Mouse (Mus musculus): ENCODE data around the gene Enpp3. TPM values are rescaled to one million over a fixed set of nuclear protein-coding genes. Genes with fewer than 3 reads are reported as not detected.
"Not testable (repeated sequence)": the region's sequence is repeated elsewhere in the genome, so short reads cannot be mapped to it uniquely, and the experiment has no call there.

Enpp3 gene
- polyA plus RNA-seq, 1 experiment from 2014 or later = 2.0 TPM

- Histone ChIP-seq H3K9me3 (no peaks in the 10 kb centered on the region), H3K27me3 (no peaks in the 10 kb centered on the region), H3K36me3 (no peaks in the 10 kb centered on the region), H3K27ac (no peak overlapping the region), H3K4me1 (peaks cover 6% of the 10 kb centered on the region), H3K4me3 (no peak overlapping the region), H3K4me2 (no peak overlapping the region), H3K9ac (no peak overlapping the region)
- no peak for ATAC-seq (ENCODE audit: borderline replicate concordance, extremely low read depth, low FRiP score, low TSS enrichment)
- WGBS = 57% methylated on average over 4 of the region's 4 CpGs
Observed at GRCm38 (mm10) chr10:24821990-24822676, 20.5 kb downstream of the Enpp3 start.

- Histone ChIP-seq H3K36me3 (no peaks in the 10 kb centered on the region), H3K4me2 (no peak overlapping the region), H3K9me3 (no peaks in the 10 kb centered on the region), H3K27ac (no peak overlapping the region), H3K9ac (no peak overlapping the region), H3K27me3 (no peaks in the 10 kb centered on the region), H3K4me1 (peaks cover 6% of the 10 kb centered on the region), H3K4me3 (no peak overlapping the region)
- 73% methylated on average over 3 of the region's 3 CpGs for WGBS
- no peak for ATAC-seq (ENCODE audit: borderline replicate concordance, extremely low read depth, low FRiP score, low TSS enrichment)
Observed at GRCm38 (mm10) chr10:24819526-24819925, 23.1 kb downstream of the Enpp3 start.

GRCm38 (mm10) chr10:24810639-24811038, 32.0 kb downstream of the Enpp3 start:
- Histone ChIP-seq H3K9me3 (no peaks in the 10 kb centered on the region), H3K4me1 (no peaks in the 10 kb centered on the region), H3K9ac (no peak overlapping the region), H3K27ac (no peak overlapping the region), H3K4me2 (no peak overlapping the region), H3K27me3 (no peaks in the 10 kb centered on the region), H3K36me3 (no peaks in the 10 kb centered on the region), H3K4me3 (no peak overlapping the region)
- ATAC-seq (ENCODE audit: borderline replicate concordance, extremely low read depth, low FRiP score, low TSS enrichment) = no peak
- WGBS = 36% methylated on average over 10 of the region's 10 CpGs

- no peaks in the 10 kb centered on the region for H3K27me3 ChIP-seq
- no peaks in the 10 kb centered on the region for H3K9me3 ChIP-seq
- no peak overlapping the region for H3K9ac ChIP-seq
- H3K36me3 ChIP-seq = no peaks in the 10 kb centered on the region
- no peaks in the 10 kb centered on the region for H3K4me1 ChIP-seq
- no peak overlapping the region for H3K4me2 ChIP-seq
- no peak for ATAC-seq (ENCODE audit: borderline replicate concordance, extremely low read depth, low FRiP score, low TSS enrichment)
- H3K27ac ChIP-seq = no peak overlapping the region
- 81% methylated on average over 5 of the region's 5 CpGs for WGBS
- H3K4me3 ChIP-seq = no peak overlapping the region
Observed at GRCm38 (mm10) chr10:24806756-24807155, 35.9 kb downstream of the Enpp3 start.

GRCm38 (mm10) chr10:24805876-24806275, 36.7 kb downstream of the Enpp3 start:
- no peaks in the 10 kb centered on the region for H3K9me3 ChIP-seq
- 79% methylated on average over 10 of the region's 10 CpGs for WGBS
- H3K27me3 ChIP-seq = no peaks in the 10 kb centered on the region
- ATAC-seq (ENCODE audit: borderline replicate concordance, extremely low read depth, low FRiP score, low TSS enrichment) = no peak
- no peaks in the 10 kb centered on the region for H3K4me1 ChIP-seq
- no peak overlapping the region for H3K4me2 ChIP-seq
- H3K4me3 ChIP-seq = no peak overlapping the region
- no peak overlapping the region for H3K27ac ChIP-seq
- no peaks in the 10 kb centered on the region for H3K36me3 ChIP-seq
- no peak overlapping the region for H3K9ac ChIP-seq

- Histone ChIP-seq H3K4me1 (no peaks in the 10 kb centered on the region), H3K4me3 (no peak overlapping the region), H3K27me3 (no peaks in the 10 kb centered on the region), H3K4me2 (no peak overlapping the region), H3K27ac (no peak overlapping the region), H3K9me3 (no peaks in the 10 kb centered on the region), H3K9ac (no peak overlapping the region), H3K36me3 (no peaks in the 10 kb centered on the region)
- 67% methylated on average over 2 of the region's 2 CpGs for WGBS
- no peak for ATAC-seq (ENCODE audit: borderline replicate concordance, extremely low read depth, low FRiP score, low TSS enrichment)
Observed at GRCm38 (mm10) chr10:24805173-24805572, 37.5 kb downstream of the Enpp3 start.

- H3K4me3 ChIP-seq; H3K36me3 ChIP-seq; ATAC-seq (ENCODE audit: borderline replicate concordance, extremely low read depth, low FRiP score, low TSS enrichment); H3K9me3 ChIP-seq; H3K9ac ChIP-seq; H3K4me1 ChIP-seq; H3K27me3 ChIP-seq; H3K27ac ChIP-seq; H3K4me2 ChIP-seq: not testable (repeated sequence)
- 73% methylated on average over 2 of the region's 2 CpGs for WGBS
Observed at GRCm38 (mm10) chr10:24802742-24803244, 39.8 kb downstream of the Enpp3 start.

- WGBS = 74% methylated on average over 2 of the region's 2 CpGs
- Histone ChIP-seq H3K9ac (no peak overlapping the region), H3K4me1 (no peaks in the 10 kb centered on the region), H3K9me3 (no peaks in the 10 kb centered on the region), H3K4me2 (no peak overlapping the region), H3K27me3 (no peaks in the 10 kb centered on the region), H3K27ac (no peak overlapping the region), H3K4me3 (no peak overlapping the region), H3K36me3 (no peaks in the 10 kb centered on the region)
- ATAC-seq (ENCODE audit: borderline replicate concordance, extremely low read depth, low FRiP score, low TSS enrichment) = no peak
Observed at GRCm38 (mm10) chr10:24801796-24802195, 40.8 kb downstream of the Enpp3 start.

GRCm38 (mm10) chr10:24797246-24797645, 45.4 kb downstream of the Enpp3 start:
- H3K4me1 ChIP-seq = no peaks in the 10 kb centered on the region
- H3K9ac ChIP-seq = no peak overlapping the region
- no peaks in the 10 kb centered on the region for H3K36me3 ChIP-seq
- no peak overlapping the region for H3K27ac ChIP-seq
- 45% methylated on average over 5 of the region's 5 CpGs for WGBS
- ATAC-seq (ENCODE audit: borderline replicate concordance, extremely low read depth, low FRiP score, low TSS enrichment) = no peak
- H3K9me3 ChIP-seq = no peaks in the 10 kb centered on the region
- no peak overlapping the region for H3K4me2 ChIP-seq
- no peaks in the 10 kb centered on the region for H3K27me3 ChIP-seq
- H3K4me3 ChIP-seq = no peak overlapping the region

- H3K27ac ChIP-seq = no peak overlapping the region
- no peaks in the 10 kb centered on the region for H3K27me3 ChIP-seq
- H3K4me3 ChIP-seq = no peak overlapping the region
- no peak overlapping the region for H3K9ac ChIP-seq
- no peak overlapping the region for H3K4me2 ChIP-seq
- no peaks in the 10 kb centered on the region for H3K4me1 ChIP-seq
- no peak for ATAC-seq (ENCODE audit: borderline replicate concordance, extremely low read depth, low FRiP score, low TSS enrichment)
- WGBS = 87% methylated on average over 7 of the region's 7 CpGs
- no peaks in the 10 kb centered on the region for H3K36me3 ChIP-seq
- H3K9me3 ChIP-seq = no peaks in the 10 kb centered on the region
Observed at GRCm38 (mm10) chr10:24792756-24793155, 49.9 kb downstream of the Enpp3 start.

GRCm38 (mm10) chr10:24789747-24790545, 52.7 kb downstream of the Enpp3 start:
- Histone ChIP-seq H3K4me3 (no peak overlapping the region), H3K36me3 (no peaks in the 10 kb centered on the region), H3K27me3 (no peaks in the 10 kb centered on the region), H3K4me1 (no peaks in the 10 kb centered on the region), H3K9me3 (no peaks in the 10 kb centered on the region), H3K9ac (no peak overlapping the region), H3K4me2 (no peak overlapping the region), H3K27ac (no peak overlapping the region)
- WGBS = 75% methylated on average over 11 of the region's 11 CpGs
- ATAC-seq (ENCODE audit: borderline replicate concordance, extremely low read depth, low FRiP score, low TSS enrichment) = no peak

- Histone ChIP-seq H3K9ac (no peak overlapping the region), H3K27ac (no peak overlapping the region), H3K4me2 (no peak overlapping the region), H3K9me3 (no peaks in the 10 kb centered on the region), H3K27me3 (no peaks in the 10 kb centered on the region), H3K4me1 (peaks cover 4% of the 10 kb centered on the region), H3K4me3 (no peak overlapping the region), H3K36me3 (no peaks in the 10 kb centered on the region)
- 87% methylated on average over 4 of the region's 4 CpGs for WGBS
- no peak for ATAC-seq (ENCODE audit: borderline replicate concordance, extremely low read depth, low FRiP score, low TSS enrichment)
Observed at GRCm38 (mm10) chr10:24785345-24785744, 57.3 kb downstream of the Enpp3 start.
